Mouse (Mus musculus): ENCODE results near the gene Prps1l1.

The Prps1l1 gene

DNA sequence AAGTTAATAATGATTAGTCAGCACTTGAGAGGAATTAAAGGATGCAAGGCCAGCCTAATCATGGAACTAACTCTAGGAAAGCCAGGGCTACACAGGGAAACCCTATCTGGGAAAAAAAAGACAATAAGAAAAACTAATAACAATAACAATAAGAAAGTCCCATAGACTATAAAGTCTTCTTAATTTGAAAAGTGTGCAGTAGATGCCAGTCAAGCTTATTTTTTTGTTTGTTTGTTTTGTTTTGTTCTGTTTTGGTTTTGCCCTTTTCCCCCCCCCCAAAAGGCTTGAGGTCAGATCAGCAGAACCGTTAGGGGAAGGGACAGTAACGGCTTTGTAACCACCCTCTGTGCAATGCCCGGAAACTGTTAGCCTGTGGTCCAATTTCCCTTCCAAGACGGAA, at the start of gene Prps1l1:
Gene Prps1l1 (plus strand): TSS at position 301 of the 400 bp plus-strand sequence.
- in situ Hi-C loops (cut with MboI, MseI) = no loop called here

DNA sequence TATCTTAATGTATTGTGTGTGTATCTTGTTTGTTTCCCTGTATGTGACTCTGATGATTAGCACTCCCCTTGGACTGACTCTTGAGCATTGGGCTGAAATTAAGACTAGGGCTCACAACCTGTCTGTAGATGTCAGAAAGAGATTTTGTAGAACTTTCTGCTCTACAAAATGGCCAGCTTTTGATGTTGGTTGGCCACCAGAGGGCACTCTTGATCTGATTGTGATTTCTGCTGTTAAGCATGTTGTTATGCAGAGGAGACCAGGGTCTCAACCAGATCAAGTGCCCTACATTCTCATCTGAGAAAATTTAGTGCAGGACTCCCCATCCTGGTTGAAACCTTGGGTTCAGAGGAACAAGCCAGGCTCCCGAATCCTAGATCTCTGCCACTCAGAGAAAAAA, 46.6 kb upstream of the Prps1l1 start:
- in situ Hi-C loops (cut with MboI, MseI) = loop anchor here (5.0 kb wide), 1 partner anchor 244 kb away; no protein-coding TSS in a partner anchor

DNA sequence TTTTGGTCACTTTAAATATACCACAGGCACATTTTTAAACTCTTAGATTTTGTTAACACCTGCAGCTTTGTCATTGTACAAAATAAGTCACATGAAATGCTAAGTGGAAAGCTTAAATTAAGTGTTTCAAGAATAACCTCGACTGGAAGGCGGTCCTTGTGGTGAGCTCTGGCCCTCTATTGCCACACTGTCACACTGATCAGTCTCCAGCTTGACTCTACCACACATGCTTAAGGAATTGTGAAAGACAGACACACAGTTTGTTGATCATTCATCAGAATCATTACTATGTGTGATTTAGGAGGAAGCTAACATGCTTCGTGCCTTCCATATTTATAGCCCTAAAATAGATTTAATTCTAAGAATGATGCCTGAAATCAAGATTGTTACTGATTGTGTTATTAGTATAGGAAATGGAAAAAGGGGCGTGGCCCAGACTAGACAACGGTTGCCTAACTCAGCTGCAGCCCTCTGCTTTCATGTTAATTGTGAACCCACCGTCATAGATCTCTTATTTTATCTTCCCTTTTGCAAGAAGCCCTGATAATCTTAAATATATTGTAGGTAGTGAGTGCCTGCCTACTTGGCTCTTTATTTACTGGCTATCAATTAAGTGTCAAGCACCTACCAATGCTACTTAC, 35.4 kb upstream of the Prps1l1 start:
- in situ Hi-C loops (cut with MboI, MseI) = no loop called here

DNA sequence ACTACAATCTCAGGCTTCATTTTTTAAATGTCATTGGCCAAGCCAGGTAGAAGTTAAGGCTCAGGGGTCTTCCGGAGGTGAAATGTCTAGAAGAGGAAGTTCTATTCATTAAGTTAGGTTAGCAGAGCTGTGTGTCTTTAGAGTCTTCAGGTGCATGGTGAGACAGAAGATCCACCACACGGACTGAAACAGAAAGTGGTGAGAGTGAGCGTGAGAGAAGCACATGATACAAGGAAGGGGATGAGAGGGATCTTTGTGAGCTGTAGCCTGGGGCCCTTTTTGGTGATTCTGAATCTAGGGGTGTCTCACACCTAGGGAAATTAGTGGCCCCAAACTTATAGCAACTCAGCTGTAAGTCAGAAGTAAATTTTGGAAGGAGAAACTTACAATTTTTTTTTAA, 8.6 kb upstream of the Prps1l1 start:
- in situ Hi-C loops (cut with MboI, MseI) = loop anchor here (10.0 kb wide), 1 partner anchor 831 kb away; no protein-coding TSS in a partner anchor

DNA sequence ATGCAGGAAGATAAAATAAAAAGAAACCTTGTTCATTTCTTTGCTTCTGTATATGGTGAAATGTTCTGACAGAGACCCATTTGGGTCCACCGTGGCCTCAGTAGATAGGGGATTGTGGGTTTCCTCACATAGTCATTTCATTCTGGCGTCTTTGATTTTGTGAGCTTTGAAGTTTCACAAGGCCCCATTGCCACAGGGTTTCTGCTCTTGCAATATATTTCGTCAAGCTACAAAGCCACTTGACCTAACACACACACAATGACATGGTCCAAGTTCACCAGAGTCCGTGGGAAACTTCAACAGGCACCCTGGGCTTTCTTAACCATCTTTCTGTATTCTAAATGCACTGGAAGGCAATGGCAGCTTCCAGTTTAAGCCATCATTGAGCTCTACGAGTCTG, 1.3 kb downstream of the Prps1l1 start:
- in situ Hi-C loops (cut with MboI, MseI) = no loop called here

DNA sequence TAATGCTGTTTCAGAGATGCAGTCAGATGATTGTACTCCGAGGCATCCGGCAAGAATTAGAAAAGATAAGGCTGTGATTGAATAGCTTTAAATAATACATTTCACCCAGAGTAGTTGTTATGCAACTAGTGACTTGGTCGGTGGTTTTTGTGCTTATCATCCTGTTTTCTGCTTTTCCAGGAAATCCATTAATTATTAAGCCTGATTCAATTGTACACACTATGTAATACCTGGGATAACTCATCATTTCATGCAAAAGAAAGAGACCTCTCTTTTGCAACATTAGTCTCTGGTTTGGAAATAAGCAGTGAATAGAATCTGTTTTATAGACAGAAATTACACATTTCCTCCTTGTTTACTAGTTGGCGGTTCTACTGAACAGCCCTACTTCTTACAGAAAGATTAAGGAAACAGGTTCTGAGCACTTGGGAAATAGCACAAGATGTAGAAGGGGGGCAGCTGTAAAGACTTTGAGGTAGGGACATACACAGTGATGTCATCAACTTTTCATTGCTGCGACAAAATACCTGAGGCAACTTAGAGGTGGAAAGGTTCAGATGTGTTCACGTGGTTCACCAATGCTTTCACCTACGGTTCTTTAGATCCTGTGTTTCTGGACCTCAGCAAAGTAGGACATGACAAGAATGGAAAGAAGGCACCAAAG, 5.1 kb downstream of the Prps1l1 start:
- in situ Hi-C loops (cut with MboI, MseI) = no loop called here

DNA sequence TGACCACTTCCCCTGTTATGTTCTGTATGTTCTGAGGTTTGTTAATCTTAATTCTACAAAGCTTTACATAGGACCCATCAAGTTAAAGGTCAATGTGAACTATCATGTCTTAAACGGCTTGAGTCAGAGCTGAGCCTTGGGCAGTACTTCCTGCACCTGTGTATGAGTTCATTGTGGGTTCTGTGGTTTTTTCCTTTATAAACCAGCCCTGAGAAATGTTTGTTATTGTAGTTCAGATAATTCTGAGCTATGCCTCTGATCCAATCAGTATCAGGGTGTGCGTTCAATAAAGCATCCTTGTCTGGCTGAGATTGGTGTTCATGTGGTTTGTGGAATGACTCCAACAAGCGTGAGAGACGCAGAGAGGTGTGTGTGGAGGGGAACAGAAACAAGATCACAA, 5.8 kb downstream of the Prps1l1 start:
- in situ Hi-C loops (cut with MboI, MseI) = no loop called here

DNA sequence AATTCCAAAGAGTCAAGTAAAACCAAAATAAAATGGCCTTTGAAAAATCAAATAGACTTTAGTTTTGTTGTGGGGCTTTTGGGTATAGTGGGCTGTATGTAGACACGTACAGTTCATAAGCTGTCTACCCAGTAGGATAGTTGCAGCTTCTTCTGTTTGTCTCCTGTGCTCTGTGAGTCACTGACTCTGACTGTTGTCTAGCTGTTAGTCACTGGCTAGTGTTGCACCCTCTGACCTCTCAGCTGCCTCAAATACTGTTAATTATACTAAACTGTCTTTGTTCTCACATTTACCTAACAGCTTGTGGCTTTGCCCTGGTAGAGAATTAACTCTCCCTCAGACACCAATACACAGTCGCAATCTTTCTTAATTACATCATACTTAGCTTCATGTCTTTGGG, 7.3 kb downstream of the Prps1l1 start:
- in situ Hi-C loops (cut with MboI, MseI) = no loop called here

DNA sequence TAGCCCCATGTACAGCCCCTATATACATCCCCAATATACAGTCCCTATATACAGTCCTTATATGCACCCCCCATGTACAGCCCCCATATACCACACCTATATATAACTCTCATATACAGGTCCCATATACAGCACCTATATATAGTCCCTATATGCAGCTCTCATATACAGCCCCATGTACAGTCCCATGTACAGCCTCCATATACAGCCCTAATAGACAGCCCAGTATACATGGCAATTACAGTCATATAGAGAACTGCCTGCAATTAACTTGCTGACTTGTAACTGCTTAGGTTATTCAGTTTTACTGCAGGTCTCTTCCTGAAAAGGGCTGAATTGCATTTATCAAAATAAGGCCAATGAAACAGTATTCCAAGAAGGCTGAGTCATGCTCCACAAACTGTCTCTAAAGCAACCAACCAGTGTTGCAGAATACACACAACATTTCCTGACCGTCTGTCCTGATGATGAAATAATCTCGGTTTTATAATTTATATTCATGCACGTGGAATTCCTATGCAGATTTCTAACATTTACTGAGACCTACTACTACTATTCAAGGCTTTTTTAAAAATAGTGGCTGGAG, 13.1 kb downstream of the Prps1l1 start:
- in situ Hi-C loops (cut with MboI, MseI) = no loop called here

DNA sequence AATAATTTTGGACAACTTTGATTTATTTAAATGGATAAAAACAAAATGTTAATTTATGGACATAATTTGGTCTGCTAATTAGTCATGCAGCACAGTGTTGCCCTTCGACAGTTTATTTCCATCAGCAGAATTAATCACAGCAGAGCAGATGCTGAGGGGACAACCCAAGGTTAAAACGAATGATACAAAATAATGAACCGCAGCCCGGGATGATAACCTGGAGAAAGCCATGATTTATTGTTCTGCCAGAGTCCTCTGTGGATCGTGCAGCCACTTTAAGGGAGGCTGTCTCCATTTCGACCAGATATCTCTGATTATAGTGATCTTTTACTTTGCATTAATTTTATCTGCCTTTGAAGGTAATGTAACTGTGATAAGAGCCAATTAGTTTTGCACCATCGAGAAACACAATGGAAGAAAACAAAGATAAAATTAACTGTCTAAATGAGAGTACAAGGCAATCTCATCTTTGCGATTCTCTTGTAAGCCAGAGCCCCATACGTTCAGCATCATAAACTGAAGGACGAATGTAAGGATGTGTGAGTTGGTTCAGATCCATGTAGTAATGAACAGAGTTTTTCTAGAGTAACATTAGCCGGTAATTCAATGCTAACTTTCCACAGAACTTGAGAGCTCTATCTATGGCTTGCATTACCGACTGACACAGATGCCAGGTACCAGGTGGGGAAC, 14.4 kb downstream of the Prps1l1 start:
- in situ Hi-C loops (cut with MboI, MseI) = no loop called here

DNA sequence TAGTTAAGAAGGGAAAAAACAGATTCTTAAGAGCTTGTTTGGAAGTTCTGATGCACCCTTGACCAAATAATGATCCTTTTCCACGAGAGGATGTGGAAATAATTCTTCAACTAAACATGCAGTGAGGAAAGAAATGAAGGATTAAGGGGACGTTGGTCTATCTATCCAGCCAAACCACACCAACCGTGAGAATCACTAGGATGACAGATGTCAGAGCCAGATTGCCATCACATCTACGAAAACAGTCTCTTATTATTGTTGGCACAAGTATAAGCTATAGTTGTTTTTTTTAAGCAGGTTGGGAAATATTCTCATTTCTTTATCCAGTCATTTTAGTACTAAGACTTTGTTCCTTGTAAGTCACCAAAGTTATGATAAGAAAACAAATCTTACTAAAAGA, 15.8 kb downstream of the Prps1l1 start:
- in situ Hi-C loops (cut with MboI, MseI) = no loop called here

DNA sequence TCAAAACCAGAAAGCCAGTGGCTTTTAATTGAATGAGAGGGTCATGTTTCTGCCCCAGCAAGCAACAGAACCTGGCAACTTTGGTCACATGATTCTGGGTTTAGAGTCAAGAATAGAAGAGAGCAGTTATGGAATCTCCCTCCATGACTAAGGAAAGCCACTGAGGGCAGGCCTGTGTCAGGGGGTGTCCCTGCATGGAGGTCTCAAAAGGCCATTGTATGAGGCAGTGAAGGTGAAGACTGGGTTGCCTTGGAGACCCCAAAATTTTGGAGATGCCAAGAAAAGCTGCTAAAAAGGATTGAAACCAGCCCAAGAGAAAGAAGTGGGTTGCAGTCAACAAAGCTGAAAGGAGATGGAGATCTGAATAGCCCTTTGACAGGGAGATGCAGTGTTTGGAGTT, 21.2 kb downstream of the Prps1l1 start:
- in situ Hi-C loops (cut with MboI, MseI) = no loop called here

DNA sequence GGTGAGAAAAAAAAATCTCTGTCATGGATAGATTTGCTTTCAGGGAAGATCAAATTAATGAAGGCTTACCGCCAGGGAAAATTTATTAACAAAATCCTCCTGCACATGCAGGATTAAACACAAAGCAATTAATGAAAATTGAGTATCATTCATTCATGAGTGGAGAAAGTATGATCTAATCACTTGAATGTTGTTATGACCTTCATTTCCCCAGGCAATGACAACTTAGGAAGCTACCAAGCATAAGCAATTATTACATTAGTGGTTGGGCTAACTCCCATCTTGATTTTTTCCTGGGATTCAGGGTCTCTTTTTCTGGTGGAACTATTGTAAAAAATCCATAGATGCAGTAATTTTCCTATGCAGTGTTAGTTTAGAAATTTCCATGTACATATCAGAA, 23.3 kb downstream of the Prps1l1 start:
- in situ Hi-C loops (cut with MboI, MseI) = no loop called here

DNA sequence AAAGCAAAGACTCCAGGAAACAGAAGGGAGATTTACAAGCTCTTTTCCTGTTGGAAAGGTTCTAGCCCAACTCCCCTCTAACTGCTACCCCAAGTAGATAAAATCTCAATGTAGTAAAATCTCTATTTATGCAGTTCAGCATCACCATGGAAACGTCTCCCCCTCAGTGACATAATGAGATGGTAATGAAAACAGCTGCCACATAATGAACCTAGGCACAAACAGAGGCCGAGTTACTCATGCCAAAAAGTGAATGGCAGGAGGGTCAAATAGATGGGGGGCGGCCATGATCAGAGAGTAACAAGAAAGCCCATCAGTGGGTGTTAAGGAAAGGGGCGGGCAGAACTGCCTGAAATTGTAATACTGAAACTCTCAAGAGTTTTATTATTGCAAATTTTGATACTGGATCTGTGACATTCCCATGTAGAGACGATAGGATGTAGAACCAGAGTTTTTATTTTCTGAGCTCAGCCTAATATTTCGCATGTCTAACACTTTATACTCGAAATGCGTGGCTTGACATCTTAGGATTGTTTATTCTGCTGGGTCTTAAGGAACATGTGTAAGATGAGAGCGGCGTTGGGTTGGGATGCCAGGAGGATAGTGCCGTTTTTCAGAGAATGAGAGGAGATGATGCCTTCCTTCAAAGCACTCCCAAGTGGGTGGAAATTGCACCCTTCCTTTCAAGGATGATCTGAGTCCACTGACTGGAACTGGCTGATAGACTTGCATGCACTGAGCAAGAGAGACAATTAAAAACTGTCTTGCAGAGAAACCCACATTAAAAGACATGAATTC, 24.0 kb downstream of the Prps1l1 start:
- in situ Hi-C loops (cut with MboI, MseI) = no loop called here

DNA sequence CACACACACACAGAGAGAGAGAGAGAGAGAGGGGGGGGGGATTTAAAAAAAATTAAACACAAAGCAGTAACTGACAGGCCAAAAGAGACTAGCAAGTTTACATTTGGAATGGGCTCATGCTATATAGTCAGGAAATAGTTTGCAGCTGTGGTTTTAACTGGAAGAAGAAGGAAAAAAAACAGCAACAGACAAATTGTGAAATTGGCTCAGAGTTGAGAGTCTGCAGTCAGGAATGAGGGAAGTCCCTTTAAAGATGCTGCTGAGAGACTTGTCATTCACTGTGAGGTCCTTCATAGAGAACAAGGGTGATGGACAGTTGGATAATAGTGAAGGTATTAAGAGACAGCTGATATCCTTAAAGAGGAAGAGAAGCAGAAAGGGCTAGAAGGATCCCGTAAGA, 26.9 kb downstream of the Prps1l1 start:
- in situ Hi-C loops (cut with MboI, MseI) = no loop called here

DNA sequence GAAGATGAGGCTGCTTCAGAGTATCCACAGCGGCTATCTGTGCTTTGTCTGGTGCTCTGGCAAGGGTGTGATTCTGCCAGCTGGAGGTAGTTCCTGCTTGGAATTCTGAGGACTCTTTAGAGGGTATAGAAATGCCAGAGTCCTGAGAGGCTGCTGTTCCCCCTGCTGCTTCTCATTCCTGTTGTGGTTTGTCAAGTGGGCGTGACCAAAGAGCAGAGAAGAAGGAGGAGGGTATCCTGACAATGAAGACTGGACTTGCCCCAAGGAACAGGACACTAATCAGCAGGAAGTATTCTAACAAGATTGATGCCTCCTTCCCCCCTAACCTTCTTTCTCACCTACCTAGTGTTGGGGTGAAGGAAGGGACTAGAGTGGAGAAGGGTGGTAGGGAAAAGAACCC, 29.4 kb downstream of the Prps1l1 start:
- in situ Hi-C loops (cut with MboI, MseI) = no loop called here

DNA sequence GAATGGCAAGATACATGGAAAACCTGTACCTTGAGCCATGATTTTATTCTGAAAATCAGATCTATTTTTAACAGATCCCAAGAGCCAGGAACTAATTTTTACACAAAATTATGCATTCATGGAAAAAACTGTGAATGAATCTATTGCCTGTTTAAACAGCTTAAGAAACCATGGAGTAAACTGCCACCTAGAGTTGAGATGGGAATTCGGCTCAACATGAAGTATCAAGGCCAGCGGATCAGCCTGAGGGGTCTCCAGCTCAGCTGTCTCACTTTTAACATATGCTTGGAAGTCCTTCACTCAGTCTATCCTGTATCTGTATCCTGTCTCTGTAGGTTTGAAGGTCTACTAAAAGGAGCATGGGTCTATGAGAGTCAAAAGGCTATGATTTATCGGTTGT, 31.5 kb downstream of the Prps1l1 start:
- in situ Hi-C loops (cut with MboI, MseI) = no loop called here

DNA sequence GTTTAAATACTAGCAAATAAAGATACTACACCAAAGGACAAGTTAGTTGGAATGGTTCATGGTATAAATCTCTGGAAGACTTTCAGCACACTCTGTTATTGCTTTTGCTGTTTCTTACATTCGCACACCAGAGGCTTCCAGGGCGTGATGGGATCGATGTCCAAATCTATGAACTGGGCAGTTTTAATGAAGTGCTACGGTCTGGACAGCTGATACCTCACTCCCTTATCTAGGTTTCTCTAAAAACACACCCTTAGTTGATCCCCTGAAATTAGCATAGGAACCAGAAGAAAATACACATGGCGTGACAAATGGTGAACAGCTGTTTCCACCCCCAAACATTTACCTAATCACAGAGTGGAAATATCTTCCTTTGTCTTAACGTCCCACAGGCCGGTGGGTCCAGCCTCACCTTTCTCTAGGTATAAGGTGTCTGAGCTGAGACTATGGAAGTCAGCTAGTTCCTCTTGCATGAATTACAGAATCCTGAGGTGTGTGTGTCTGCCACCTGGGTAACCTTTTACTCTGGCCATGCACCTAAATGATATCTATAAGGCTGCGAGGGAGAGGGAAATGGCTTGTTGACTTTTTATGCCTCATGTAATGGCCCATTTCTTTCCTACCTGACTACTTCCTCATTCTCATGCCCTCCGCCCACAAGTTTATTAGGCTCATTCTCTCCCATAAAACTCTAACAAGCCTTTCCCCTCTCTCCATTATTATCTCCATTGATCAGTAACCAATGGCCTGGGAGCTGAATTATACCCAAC, 32.1 kb downstream of the Prps1l1 start:
- in situ Hi-C loops (cut with MboI, MseI) = no loop called here

DNA sequence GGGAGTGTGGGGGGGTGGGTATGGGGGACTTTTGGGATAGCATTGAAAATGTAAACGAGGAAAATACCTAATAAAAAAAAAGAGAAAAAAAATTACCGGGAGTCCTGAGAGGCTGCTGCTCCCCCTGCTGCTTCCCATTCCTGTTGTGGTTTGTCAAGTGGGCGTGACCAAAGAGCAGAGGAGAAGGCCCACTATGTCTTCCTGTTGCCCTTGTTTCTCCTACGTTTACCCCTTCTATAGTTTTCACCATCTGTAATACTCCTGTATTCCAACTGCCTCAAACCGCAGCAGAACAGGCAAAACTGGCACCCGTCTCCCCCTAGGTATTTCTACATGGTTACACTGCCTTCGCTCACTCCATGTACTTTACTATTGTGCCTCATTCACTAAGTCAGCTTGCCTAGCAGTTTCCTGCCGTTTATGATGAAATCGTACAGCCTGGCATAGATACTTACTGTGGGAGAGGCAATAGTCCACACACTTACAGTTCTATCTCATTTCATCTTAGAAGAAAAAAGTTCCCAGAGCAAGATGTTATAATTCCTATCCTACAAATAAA, 34.2 kb downstream of the Prps1l1 start:
- in situ Hi-C loops (cut with MboI, MseI) = no loop called here

DNA sequence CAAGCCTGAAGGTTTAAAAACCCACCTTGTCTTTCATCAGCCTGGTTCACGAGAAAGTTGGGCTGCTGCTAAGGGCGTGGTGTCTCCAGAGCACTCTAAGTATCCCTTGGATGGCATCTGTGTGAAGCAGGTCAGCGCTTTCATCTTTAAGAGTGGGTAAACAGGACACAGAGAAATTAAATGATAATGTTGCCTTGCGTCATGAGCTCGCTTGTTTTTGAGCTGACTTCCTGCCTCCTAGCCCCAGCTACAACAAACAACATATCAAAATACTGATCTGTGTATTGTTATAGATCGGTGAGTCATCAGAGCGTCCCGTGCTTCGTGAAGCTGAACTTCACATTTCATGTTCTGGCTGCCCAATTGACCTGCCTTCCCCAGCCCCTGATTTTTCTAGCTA, 36.7 kb downstream of the Prps1l1 start:
- in situ Hi-C loops (cut with MboI, MseI) = no loop called here

DNA sequence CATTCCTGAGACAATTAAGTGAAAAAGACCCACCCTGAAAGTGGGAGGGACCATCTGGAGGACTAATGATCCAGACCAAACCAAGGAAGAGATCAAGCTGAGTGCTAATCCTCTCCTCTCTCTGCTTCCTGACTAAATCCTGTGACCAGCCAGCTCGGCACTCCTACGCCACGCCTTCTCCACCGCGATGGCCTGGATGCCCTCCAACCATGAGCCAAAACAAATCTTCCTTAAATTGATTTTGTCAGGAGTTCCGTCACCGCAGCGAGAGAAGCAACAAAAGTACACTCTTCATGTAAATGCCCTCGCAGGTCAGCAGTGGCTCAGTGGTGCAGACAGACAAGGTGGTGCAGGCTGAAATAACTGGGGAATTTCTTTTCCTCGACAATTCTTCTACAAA, 37.5 kb downstream of the Prps1l1 start:
- in situ Hi-C loops (cut with MboI, MseI) = no loop called here

Data from T-helper 1 cell (primary cell).